Mouse (Mus musculus): ENCODE results near the gene Tmem128. TPM values are rescaled to one million over a fixed set of nuclear protein-coding genes. Genes with fewer than 3 reads are reported as not detected.

The Tmem128 gene
- total RNA-seq, 4 experiments from 2014 or later, result 29.3 to 31.0 (median 29.8) TPM

GRCm38 (mm10) chr5:38277936-38278600, 18.1 kb downstream of the Tmem128 start:
- no peak for DNase-seq (ENCODE audit: low spot score in 2 of 2)

GRCm38 (mm10) chr5:38280075-38280474, 20.1 kb downstream of the Tmem128 start:
- DNase-seq (ENCODE audit: low spot score in 2 of 2), result no peak

GRCm38 (mm10) chr5:38285724-38286123, 25.7 kb downstream of the Tmem128 start:
- no peak for DNase-seq (ENCODE audit: low spot score in 2 of 2)

GRCm38 (mm10) chr5:38288476-38288875, 28.5 kb downstream of the Tmem128 start:
- DNase-seq (ENCODE audit: low spot score in 2 of 2), result no peak

- no peak for DNase-seq (ENCODE audit: low spot score in 2 of 2)
Observed at GRCm38 (mm10) chr5:38301761-38302411, 41.9 kb downstream of the Tmem128 start.

- no peak for DNase-seq (ENCODE audit: low spot score in 2 of 2)
Observed at GRCm38 (mm10) chr5:38302651-38303050, 42.7 kb downstream of the Tmem128 start.

- no peak for DNase-seq (ENCODE audit: low spot score in 2 of 2)
Observed at GRCm38 (mm10) chr5:38305241-38305640, 45.3 kb downstream of the Tmem128 start.

- DNase-seq (ENCODE audit: low spot score in 2 of 2), result peak; percentile 62 to 90
Observed at GRCm38 (mm10) chr5:38307255-38308101, 47.5 kb downstream of the Tmem128 start.

- DNase-seq (ENCODE audit: low spot score in 2 of 2), result peak; percentile 25
Observed at GRCm38 (mm10) chr5:38308873-38309272, 48.9 kb downstream of the Tmem128 start.

- no peak for DNase-seq (ENCODE audit: low spot score in 2 of 2)
Observed at GRCm38 (mm10) chr5:38309795-38310194, 49.8 kb downstream of the Tmem128 start.

Other genes with a start within 250 kb of the Tmem128 start
- gene Stx18, start 221.4 kb upstream of the Tmem128 start, total RNA-seq (2022), result 10 to 100 TPM; 33.7 to 39.7 (median 34.8) TPM
- gene Nsg1, start 100.3 kb upstream of the Tmem128 start, total RNA-seq (2022), result 100 to 1,000 TPM; 431 to 543 (median 480) TPM
- 10 to 100 TPM; 16.7 to 22.0 (median 20.8) TPM for gene Zbtb49, start 39.7 kb upstream of the Tmem128 start, total RNA-seq (2022)
- gene Lyar, start 39.7 kb upstream of the Tmem128 start, total RNA-seq (2022), result 10 to 100 TPM in 3 of 4 experiments, 1 to 10 TPM in 1; 8.1 to 15.0 (median 11.0) TPM
- not detected for gene Otop1, start 15.8 kb downstream of the Tmem128 start, total RNA-seq (2022)
- gene Drd5, start 59.2 kb downstream of the Tmem128 start, total RNA-seq (2022), result 1 to 10 TPM; 2.0 to 2.9 (median 2.6) TPM
- 1 to 10 TPM; 1.2 to 3.2 (median 2.2) TPM for gene Slc2a9, start 243.0 kb downstream of the Tmem128 start, total RNA-seq (2022)